Mouse (Mus musculus) induced T-regulatory cell, adult 2 months (primary cell): ENCODE results near the gene Tex33.
A peak's percentile ranks its signal among the peaks of the same experiment; 100 is the strongest.

Experiments
- DNase-seq: peaks from one replicate; pipeline ENCODE4 v3.0.0-alpha.2; 2012; ENCODE audit warnings: low read depth

Tex33 gene

DNA sequence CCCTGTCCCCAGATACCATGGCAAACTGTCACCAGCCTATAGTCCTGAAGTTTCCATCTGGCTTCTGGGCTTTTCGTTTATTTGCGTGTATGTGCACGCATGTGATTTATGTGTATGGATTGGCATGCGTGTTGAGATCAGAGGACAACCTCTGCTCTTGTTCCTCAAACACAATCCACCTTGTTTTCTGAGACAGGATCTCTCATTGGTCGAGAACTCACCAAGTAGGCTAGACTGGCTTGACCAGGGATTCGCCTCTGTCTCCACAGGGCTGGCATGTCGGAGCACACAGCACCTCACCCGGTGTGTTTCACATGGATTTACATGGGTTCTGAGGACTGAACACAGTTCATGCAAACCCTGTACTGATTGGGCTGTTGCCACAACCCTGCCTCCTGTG, 18.4 kb upstream of the Tex33 start:
- no peak for DNase-seq

- DNase-seq: no peak
Measured at GRCm38 (mm10) chr15:78413719-78414117, 18.0 kb upstream of the Tex33 start.

DNA sequence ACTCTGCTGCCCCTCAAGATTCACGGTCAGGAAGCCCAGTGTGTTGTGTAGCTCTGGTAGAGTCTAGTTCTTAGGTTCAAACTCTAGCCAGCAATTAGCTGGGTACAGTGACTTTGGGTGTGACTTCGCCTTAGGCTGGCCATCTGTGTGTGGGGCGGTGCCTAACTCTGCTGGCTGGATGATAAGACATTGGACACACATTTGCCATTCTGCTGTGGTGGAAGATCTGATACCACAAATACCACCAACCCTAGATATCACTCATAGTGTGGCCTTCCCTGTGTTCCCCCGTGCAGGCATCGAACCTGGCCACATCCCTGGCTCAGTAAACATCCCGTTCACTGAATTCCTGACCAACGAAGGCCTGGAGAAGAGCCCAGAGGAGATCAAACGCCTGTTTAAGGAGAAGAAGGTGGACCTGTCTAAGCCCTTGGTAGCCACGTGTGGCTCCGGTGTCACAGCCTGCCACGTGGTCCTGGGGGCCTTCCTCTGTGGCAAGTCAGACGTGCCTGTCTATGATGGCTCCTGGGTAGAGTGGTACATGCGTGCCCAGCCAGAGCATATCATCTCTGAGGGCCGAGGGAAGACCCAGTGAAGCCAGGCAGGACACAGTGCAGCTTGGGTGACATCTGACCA, 17.5 kb upstream of the Tex33 start:
- no peak for DNase-seq

- no peak for DNase-seq
Measured at GRCm38 (mm10) chr15:78409570-78410052, 13.9 kb upstream of the Tex33 start.

- DNase-seq: peak; percentile 95
Measured at GRCm38 (mm10) chr15:78406293-78406934, 10.7 kb upstream of the Tex33 start, which contains the start of gene Mpst. Mpst (plus strand) TSS chr15:78406416.

- DNase-seq: peak; percentile 87
Measured at GRCm38 (mm10) chr15:78405517-78406211, 10.0 kb upstream of the Tex33 start, which contains the start of gene Tst. Tst (minus strand) TSS chr15:78405907.

DNA sequence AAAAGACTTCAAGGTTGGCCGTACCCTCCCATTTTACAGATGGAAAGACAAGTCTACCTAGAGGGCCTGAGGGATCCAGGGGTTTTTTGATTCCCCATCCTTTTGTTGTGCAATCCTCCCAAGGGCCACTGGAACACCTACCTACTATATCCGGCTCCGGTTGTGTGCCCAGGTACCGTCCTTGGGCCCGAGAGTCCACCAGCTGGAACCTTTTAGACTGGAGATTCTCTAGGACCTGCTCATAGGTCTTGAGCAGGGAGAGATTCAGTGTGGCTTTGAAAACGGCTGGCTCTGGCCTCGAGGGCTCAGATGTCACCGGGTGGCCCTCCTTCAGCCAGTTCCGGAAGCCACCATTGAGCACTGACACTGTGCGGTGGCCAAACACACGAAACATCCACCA, 9.4 kb upstream of the Tex33 start:
- no peak for DNase-seq

- DNase-seq: no peak
Measured at GRCm38 (mm10) chr15:78403896-78404295, 8.2 kb upstream of the Tex33 start.

DNA sequence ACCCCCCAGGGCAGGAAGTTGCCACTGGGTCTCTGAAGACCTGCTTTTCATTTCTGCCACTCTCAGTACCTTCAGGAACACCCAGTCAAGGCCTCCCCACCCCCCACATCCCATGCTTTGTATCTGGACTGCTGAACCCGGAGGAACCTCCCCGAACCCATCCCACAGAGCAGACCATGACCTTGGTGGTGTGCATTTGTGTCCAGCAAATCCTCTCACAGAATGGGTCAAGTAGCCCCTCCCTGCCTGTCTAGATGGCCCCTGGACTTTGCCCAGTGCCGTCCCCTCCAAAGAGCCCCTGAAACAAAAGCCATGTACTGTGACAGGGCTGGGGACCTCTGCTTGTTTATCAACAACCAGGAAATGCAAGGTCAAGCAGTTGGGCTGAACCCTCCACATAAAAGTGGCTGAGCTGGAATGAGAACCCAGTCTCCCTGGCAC, 7.6 kb upstream of the Tex33 start:
- DNase-seq: no peak

DNA sequence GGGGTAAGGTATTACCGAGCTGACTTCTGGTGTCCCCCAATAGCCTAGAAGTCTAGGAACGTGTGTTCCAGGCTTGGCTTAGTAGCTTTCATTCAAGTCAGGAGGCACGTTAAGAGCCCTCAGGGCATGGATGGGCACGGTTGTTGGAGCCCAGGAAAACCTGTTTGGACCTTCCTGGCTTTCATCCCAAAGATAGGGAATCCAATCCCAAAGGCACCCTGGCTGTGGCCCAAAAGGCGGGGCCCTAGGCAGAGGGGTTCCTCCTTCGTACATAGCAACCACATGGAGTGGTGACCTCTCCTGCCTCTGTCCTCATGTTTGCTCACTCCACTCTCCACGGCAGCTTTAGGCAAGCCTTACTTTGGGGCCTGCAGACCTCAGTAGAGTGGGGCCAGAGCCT, 6.7 kb upstream of the Tex33 start:
- no peak for DNase-seq

DNA sequence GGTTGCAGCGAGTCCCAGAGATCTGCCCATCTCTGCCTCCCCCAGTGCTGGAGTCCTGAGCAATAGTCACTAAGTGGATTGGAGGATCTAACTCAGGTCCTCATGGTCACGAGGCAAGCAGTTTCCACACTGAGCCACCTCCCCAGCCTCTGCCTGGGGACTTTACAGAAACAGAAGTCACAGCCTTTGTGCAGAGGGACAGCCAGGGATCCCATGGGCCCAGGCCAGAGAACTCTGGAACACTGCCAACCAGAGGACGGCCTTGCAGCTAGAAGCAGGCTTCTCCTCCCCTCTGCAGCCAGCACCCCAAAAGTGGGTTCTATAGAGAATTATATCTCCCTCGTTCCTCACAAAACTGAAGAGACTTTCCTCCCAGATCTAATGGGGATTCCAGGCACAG, 6.2 kb upstream of the Tex33 start:
- no peak for DNase-seq

GRCm38 (mm10) chr15:78401345-78401744, 5.6 kb upstream of the Tex33 start:
- DNase-seq: no peak

DNA sequence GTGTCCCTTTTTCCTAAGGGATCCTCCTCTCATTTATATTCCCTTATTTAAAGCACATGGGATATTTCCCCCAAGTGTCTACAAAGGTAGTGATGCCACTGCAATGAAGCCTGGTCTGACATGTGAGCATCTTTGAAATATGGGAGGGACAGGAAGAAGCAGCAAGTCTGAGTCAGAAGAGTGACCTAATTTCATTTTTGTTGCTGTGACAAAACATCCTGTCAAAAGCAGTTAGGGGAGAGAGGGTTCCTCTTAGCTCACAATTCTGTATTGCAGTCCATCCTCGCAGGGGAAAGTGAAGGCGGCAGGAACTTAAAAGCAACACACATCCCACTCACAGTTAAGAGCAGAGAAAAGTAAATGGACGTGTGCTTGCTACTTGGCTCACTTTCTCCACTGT, 4.9 kb downstream of the Tex33 start:
- peak; percentile 52 for DNase-seq

DNA sequence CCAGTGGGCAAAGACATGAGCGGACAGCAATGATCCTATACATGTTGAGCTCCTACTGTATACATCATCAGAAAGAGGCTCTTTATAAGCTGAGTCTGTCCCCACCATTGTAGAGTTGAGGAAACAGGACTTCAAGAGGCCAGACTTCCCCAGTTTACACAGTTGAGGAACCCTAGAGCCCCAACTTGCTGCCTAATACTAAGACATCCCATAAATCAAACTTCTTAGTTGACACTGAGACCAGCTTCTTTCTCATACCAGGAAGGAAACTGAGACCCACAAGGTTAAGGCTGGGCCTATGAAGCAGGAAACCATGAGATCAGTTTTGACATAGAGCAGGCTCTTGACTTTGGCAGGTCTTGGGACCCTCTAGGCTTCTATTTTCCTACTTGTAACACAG, 10.1 kb downstream of the Tex33 start:
- DNase-seq: no peak

GRCm38 (mm10) chr15:78384220-78385116, 11.2 kb downstream of the Tex33 start:
- no peak for DNase-seq

DNA sequence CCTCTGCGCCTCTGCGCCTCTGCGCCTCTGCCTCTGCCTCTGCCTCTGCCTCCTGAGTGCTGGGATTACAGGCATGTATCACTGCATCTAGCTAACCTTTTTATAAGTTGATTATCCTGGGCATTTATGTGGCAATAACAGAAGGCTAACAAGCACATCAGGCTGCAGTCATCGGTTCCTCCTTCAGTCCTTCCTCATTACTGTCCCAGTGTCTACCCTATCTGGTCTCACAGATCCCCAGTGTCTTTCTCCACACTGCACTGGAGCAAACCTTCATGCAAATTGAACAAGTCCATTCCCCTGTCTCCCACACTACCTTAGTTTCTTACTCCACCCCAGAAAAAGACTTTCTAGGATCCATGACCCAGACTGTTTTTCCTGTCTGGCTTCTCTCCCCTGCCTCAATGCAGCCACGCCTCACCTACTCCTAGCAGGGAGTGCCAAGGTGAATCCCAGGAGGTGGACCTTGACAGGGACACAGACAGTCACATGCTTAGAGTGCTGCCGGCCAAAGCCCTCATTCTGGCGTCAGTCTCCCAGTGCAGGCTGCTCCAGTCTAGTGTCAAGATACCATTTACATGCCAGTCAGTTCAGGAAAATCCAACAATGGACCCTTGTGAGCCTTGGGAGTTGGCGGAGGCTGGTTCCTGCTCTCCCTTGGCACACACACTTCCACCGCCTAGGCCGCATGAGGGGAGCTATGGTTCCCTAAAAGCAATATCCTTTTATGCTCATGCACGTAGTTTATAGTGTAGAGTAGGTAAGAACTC, 12.1 kb downstream of the Tex33 start:
- no peak for DNase-seq

DNA sequence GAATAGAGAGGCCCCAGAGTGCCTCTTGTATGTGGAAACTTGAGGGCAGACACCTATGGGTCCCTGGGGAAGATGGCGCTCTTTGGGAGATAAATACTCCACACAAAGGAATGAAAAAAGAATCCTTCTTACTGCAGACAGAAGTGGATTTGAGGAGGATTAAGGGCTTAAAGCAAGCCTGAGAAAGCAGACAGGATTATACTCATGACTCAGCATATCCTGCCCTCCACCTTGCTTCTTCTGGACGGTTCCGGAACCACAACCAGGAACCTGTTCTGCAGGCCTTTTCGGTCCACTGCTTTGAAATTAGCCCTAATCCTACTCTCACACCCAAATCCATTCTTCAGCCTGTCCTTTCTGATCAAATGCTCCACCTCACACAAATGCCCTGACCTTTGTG, 13.6 kb downstream of the Tex33 start:
- no peak for DNase-seq

GRCm38 (mm10) chr15:78380741-78381140, 15.0 kb downstream of the Tex33 start:
- no peak for DNase-seq

GRCm38 (mm10) chr15:78380208-78380607, 15.5 kb downstream of the Tex33 start:
- DNase-seq: no peak

GRCm38 (mm10) chr15:78378556-78378955, 17.2 kb downstream of the Tex33 start:
- no peak for DNase-seq

DNA sequence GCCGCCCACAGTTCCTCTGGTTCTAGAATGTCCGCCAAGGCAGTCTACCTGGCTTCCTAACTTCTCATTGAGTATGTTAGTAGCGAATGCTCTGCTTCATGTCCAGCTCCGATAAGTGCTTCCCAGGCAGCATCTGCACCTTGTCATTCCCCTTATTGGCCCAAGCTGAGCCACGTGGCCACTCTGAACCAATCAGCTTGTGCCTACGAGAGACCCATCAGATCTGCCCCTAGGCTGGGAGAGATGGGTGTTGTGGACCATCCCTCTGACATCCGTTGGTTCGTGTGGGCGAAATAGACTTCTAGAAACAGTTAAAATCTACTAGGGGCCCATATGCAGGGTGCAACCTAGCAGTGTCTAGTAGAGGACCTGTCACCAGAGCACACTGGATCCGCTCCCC, 17.9 kb downstream of the Tex33 start:
- DNase-seq: no peak
